Mouse (Mus musculus) liver, embryonic 14.5 days (tissue): Measurements from ENCODE around the gene Adamts16. TPM values are rescaled to one million over a fixed set of nuclear protein-coding genes. Genes with fewer than 3 reads are reported as not detected.

Experiments used
- ATAC-seq: fragments of 200-750 bp; cut with Nextera tagmentation; 2 replicates; pipeline ENCODE4 v1.8.0; 2017; ENCODE audit warnings: moderate number of reproducible peaks, mild to moderate bottlenecking, moderate library complexity; ENCODE audit not compliant: insufficient read depth
- DNase-seq, 3 experiments: peaks; one replicate each; pipeline ENCODE4 v3.0.0-alpha.2; 2012 to 2013; ENCODE audit warnings: low read depth in 3 of 3, low spot score in 3 of 3
- H3K27ac ChIP-seq: fragments of 300-500 bp; sonication (generic); 2 replicates; pipeline ENCODE4 v1.5.1; 2014; ENCODE audit warnings: moderate library complexity, mild to moderate bottlenecking, control low read depth, inconsistent platforms
- H3K27me3 ChIP-seq: fragments of 300-500 bp; sonication (generic); 2 replicates; pipeline ENCODE4 v1.6.1; 2014; ENCODE audit warnings: mild to moderate bottlenecking, low read length, moderate library complexity; ENCODE audit not compliant: control insufficient read depth, insufficient read depth
- H3K36me3 ChIP-seq: fragments of 300-500 bp; sonication (generic); replicated peaks from 2 replicates; pipeline ENCODE4 v1.6.1; 2014; ENCODE audit warnings: low read depth; ENCODE audit not compliant: control insufficient read depth, insufficient read depth
- H3K4me1 ChIP-seq, 2 experiments: fragments of 200-500 bp in 1 of 2; fragments of 300-500 bp in 1 of 2; sonication (generic) in 1 of 2; replicated peaks; 2 replicates each; pipeline ENCODE4 v1.6.1; 2012 to 2014; ENCODE audit warnings: antibody characterized with exemption in 1 of 2, inconsistent platforms in 1 of 2, low read length in 1 of 2; ENCODE audit not compliant: control insufficient read depth in 2 of 2, insufficient read depth in 2 of 2
- H3K4me2 ChIP-seq: fragments of 300-500 bp; sonication (generic); 2 replicates; pipeline ENCODE4 v1.6.1; 2014; ENCODE audit warnings: low read depth, mild to moderate bottlenecking, control low read depth, moderate library complexity
- H3K4me3 ChIP-seq, 2 experiments: fragments of 200-500 bp in 1 of 2; fragments of 300-500 bp in 1 of 2; sonication (generic) in 1 of 2; 2 replicates each; pipeline ENCODE4 v1.5.1; 2012 to 2014; ENCODE audit warnings: low read depth in 2 of 2, low read length in 2 of 2, mild to moderate bottlenecking in 2 of 2, control low read depth in 1 of 2, inconsistent platforms in 1 of 2, moderate library complexity in 1 of 2; ENCODE audit not compliant: insufficient read depth in 1 of 2
- H3K9ac ChIP-seq: fragments of 300-500 bp; sonication (generic); replicated peaks from 2 replicates; pipeline ENCODE4 v1.6.1; 2014; ENCODE audit warnings: mild to moderate bottlenecking, control low read depth, moderate library complexity
- H3K9me3 ChIP-seq: fragments of 300-500 bp; sonication (generic); 2 replicates; pipeline ENCODE4 v1.6.1; 2016; ENCODE audit warnings: low read length, mixed read lengths; ENCODE audit not compliant: control insufficient read depth
- CTCF ChIP-seq: IDR thresholded peaks from 2 replicates; pipeline ENCODE4 v1.5.1; 2016; ENCODE audit warnings: antibody characterized with exemption, low read depth, control low read depth
- EP300 ChIP-seq: IDR thresholded peaks from 2 replicates; pipeline ENCODE4 v1.6.1; 2016; ENCODE audit warnings: antibody characterized with exemption, low read depth
- WGBS: fragments of 180-500 bp; shearing (Covaris S2); extraction: QIAGEN DNeasy Blood & Tissue Kit; methylation state at CpG from one replicate; pipeline ENCODE4 v1.1.7; 2014; ENCODE audit not compliant: insufficient replicate concordance; 5-methylcytosine and 5-hydroxymethylcytosine counted together
- polyA plus RNA-seq, 2 experiments: library from polyadenylated mRNA; depleted of rRNA in 1 of 2; stranded (reverse) in 1 of 2; unstranded in 1 of 2; fragments of >200 nt; fragmentation: Nextera tagmentation in 1 of 2; extraction: Ambion mirVana in 1 of 2; gene quantifications; 2 replicates each; pipeline versions ENCODE4 v1.2.1 to v1.2.3; 2012 to 2014

The Adamts16 gene
- polyA plus RNA-seq, 2 experiments = 0.04 to 0.15 TPM

- no peaks in the 10 kb centered on the region for H3K4me1 ChIP-seq
- TF ChIP-seq EP300 (no peak), CTCF (no peak)
- no peak overlapping the region for H3K4me2 ChIP-seq
- no peak for ATAC-seq
- no peaks in the 10 kb centered on the region for H3K36me3 ChIP-seq
- WGBS = 54% methylated on average over 5 of the region's 5 CpGs
- H3K9me3 ChIP-seq = no peaks in the 10 kb centered on the region
- DNase-seq = no peak
- H3K27ac ChIP-seq = no peak overlapping the region
- H3K4me3 ChIP-seq = no peak overlapping the region
- H3K27me3 ChIP-seq = no peaks in the 10 kb centered on the region
- H3K9ac ChIP-seq = no peak overlapping the region
Measured at GRCm38 (mm10) chr13:70731349-70731748, 110.3 kb downstream of the Adamts16 start.

- DNase-seq (no peak), ATAC-seq (no peak)
- Histone ChIP-seq H3K4me2 (no peak overlapping the region), H3K4me3 (no peak overlapping the region), H3K27ac (no peak overlapping the region), H3K36me3 (no peaks in the 10 kb centered on the region), H3K27me3 (no peaks in the 10 kb centered on the region), H3K4me1 (peaks cover 0 to 2% of the 10 kb centered on the region in 2 experiments; a peak in 1 of 4 replicates), H3K9ac (no peak overlapping the region), H3K9me3 (no peaks in the 10 kb centered on the region)
- TF ChIP-seq CTCF (no peak), EP300 (no peak)
- 41% methylated on average over 5 of the region's 5 CpGs for WGBS
Measured at GRCm38 (mm10) chr13:70729996-70730395, 111.6 kb downstream of the Adamts16 start.

- TF ChIP-seq EP300 (no peak), CTCF (no peak)
Measured at GRCm38 (mm10) chr13:70726249-70726648, 115.4 kb downstream of the Adamts16 start.

GRCm38 (mm10) chr13:70724635-70725034, 117.0 kb downstream of the Adamts16 start:
- no peak for ATAC-seq
- H3K9me3 ChIP-seq = no peaks in the 10 kb centered on the region
- H3K4me1 ChIP-seq = peaks cover 0 to 7% of the 10 kb centered on the region in 2 experiments; a peak in 1 of 4 replicates
- H3K27me3 ChIP-seq = no peaks in the 10 kb centered on the region
- H3K36me3 ChIP-seq = no peaks in the 10 kb centered on the region
- H3K9ac ChIP-seq = no peak overlapping the region
- no peak overlapping the region for H3K27ac ChIP-seq
- no peak for TF ChIP-seq CTCF
- no peak for TF ChIP-seq EP300
- no peak overlapping the region for H3K4me2 ChIP-seq
- WGBS = 42% methylated on average over 3 of the region's 3 CpGs
- no peak overlapping the region for H3K4me3 ChIP-seq
- DNase-seq = no peak

More at GRCm38 (mm10) chr13:70726249-70726648, 115.4 kb downstream of the Adamts16 start:
- H3K27me3 ChIP-seq = no peaks in the 10 kb centered on the region
- peaks cover 0 to 7% of the 10 kb centered on the region in 2 experiments; a peak in 1 of 4 replicates for H3K4me1 ChIP-seq
- no peaks in the 10 kb centered on the region for H3K9me3 ChIP-seq
- no peak overlapping the region for H3K9ac ChIP-seq
- DNase-seq (no peak), ATAC-seq (no peak)
- no peak overlapping the region for H3K4me2 ChIP-seq
- H3K27ac ChIP-seq = no peak overlapping the region
- H3K36me3 ChIP-seq = no peaks in the 10 kb centered on the region
- H3K4me3 ChIP-seq = no peak overlapping the region
- WGBS = 56% methylated on average over 3 of the region's 3 CpGs

GRCm38 (mm10) chr13:70724108-70724622, 117.4 kb downstream of the Adamts16 start:
- Histone ChIP-seq H3K36me3 (no peaks in the 10 kb centered on the region), H3K27me3 (no peaks in the 10 kb centered on the region), H3K9me3 (no peaks in the 10 kb centered on the region), H3K4me1 (peaks cover 0 to 7% of the 10 kb centered on the region in 2 experiments; a peak in 1 of 4 replicates), H3K27ac (no peak overlapping the region), H3K9ac (no peak overlapping the region), H3K4me2 (no peak overlapping the region), H3K4me3 (no peak overlapping the region)
- DNase-seq (no peak), ATAC-seq (no peak)
- 35% methylated on average over 2 of the region's 2 CpGs for WGBS
- TF ChIP-seq EP300 (no peak), CTCF (no peak)
